Mouse (Mus musculus) kidney, adult 2 months (tissue): Measurements from ENCODE around the gene Snap25.

Experiments used
- CTCF ChIP-seq: fragments of 200-500 bp; conservative IDR thresholded peaks from 2 replicates; pipeline ENCODE4 v1.5.1; 2011; ENCODE audit warnings: low read depth, mild to moderate bottlenecking, control low read depth, low read length, moderate library complexity, mixed read lengths; ENCODE audit not compliant: insufficient read depth, insufficient read length
- POLR2A ChIP-seq: fragments of 200-500 bp; IDR thresholded peaks from one replicate; pipeline ENCODE4 v1.6.1; 2011; ENCODE audit warnings: low read depth, low read length, control low read depth

GRCm38 (mm10) chr2:136666951-136667350 lies 46.3 kb upstream of the Snap25 start:
- no peak for TF ChIP-seq CTCF
- TF ChIP-seq POLR2A: no peak
